Mouse (Mus musculus) lung, postnatal 0 days (tissue): Measurements from ENCODE around the gene Serpina9. TPM values are rescaled to one million over a fixed set of nuclear protein-coding genes. Genes with fewer than 3 reads are reported as not detected.
"Not testable (repeated sequence)": the region's sequence is repeated elsewhere in the genome, so short reads cannot be mapped to it uniquely, and the experiment has no call there.

ENCODE experiments used
- ATAC-seq: fragments of 200-750 bp; cut with Nextera tagmentation; 2 replicates; pipeline ENCODE4 v1.8.0; 2017; ENCODE audit warnings: moderate library complexity
- DNase-seq: peaks from one replicate; pipeline ENCODE4 v3.0.0-alpha.2; 2016; ENCODE audit warnings: low spot score
- H3K27ac ChIP-seq: fragments of 300-500 bp; sonication (generic); 2 replicates; pipeline ENCODE4 v1.5.1; 2014; ENCODE audit warnings: antibody characterized with exemption, mild to moderate bottlenecking, low read length, mixed read lengths
- H3K27me3 ChIP-seq: fragments of 300-500 bp; sonication (generic); replicated peaks from 2 replicates; pipeline ENCODE4 v1.6.1; 2014; ENCODE audit warnings: low read length, mixed read lengths; ENCODE audit not compliant: insufficient read depth
- H3K36me3 ChIP-seq: fragments of 300-500 bp; sonication (generic); 2 replicates; pipeline ENCODE4 v1.6.1; 2014; ENCODE audit warnings: low read length, mixed read lengths; ENCODE audit not compliant: insufficient read depth
- H3K4me1 ChIP-seq: fragments of 300-500 bp; sonication (generic); 2 replicates; pipeline ENCODE4 v1.6.1; 2014; ENCODE audit warnings: antibody characterized with exemption, low read depth, low read length, mixed read lengths; ENCODE audit not compliant: insufficient read depth
- H3K4me2 ChIP-seq: fragments of 300-500 bp; sonication (generic); replicated peaks from 2 replicates; pipeline ENCODE4 v1.6.1; 2014; ENCODE audit warnings: low read depth, mild to moderate bottlenecking, low read length, moderate library complexity, mixed read lengths
- H3K4me3 ChIP-seq: fragments of 300-500 bp; sonication (generic); 2 replicates; pipeline ENCODE4 v1.5.1; 2014; ENCODE audit warnings: low read depth, low read length
- H3K9ac ChIP-seq: fragments of 300-500 bp; sonication (generic); replicated peaks from 2 replicates; pipeline ENCODE4 v1.6.1; 2014; ENCODE audit warnings: low read depth, mild to moderate bottlenecking
- H3K9me3 ChIP-seq: fragments of 300-500 bp; sonication (generic); 2 replicates; pipeline ENCODE4 v1.6.1; 2016; ENCODE audit warnings: low read length, mixed read lengths
- CTCF ChIP-seq: IDR thresholded peaks from 2 replicates; pipeline ENCODE4 v1.5.1; 2016; ENCODE audit warnings: antibody characterized with exemption, mild to moderate bottlenecking
- EP300 ChIP-seq: IDR thresholded peaks from 2 replicates; pipeline ENCODE4 v1.6.1; 2016; ENCODE audit warnings: antibody characterized with exemption, mild to moderate bottlenecking, control low read depth
- WGBS: fragments of 180-500 bp; shearing (Covaris S2); extraction: QIAGEN DNeasy Blood & Tissue Kit; methylation state at CpG from one replicate; pipeline ENCODE4 v1.1.7; 2014; 5-methylcytosine and 5-hydroxymethylcytosine counted together
- polyA plus RNA-seq: library from polyadenylated mRNA; unstranded; fragments of >200 nt; fragmentation: Nextera tagmentation; extraction: Ambion mirVana; gene quantifications from 2 replicates; pipeline ENCODE4 v1.2.1, GENCODE M21; 2015

The Serpina9 gene
- polyA plus RNA-seq, 1 experiment from 2014 or later, result 0.32 TPM

DNA sequence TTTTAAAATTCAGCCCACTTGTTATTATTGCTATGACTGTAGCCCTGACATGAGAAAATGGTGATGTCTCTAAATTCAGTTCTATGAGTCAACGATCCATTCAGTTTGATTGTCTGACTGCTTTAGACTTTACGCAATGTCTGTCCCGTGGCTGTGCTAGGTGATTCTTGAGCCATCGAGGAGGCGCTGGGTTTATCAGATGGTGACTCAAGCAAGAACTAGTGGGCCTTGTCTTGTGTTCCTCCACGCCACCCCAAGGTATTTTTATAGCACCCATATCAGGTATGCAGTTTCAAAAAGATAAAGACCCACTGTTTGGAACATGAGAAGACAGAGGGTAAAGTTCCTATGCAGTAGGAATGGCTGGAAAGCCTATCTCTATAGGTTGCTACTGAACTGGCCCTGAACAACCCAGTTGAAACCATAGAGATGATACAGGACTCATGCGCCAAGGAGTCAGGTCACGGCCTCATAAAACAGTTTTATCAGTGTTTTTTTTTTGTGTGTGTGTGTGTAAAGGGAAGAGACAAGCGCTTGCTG is 43.9 kb downstream of the Serpina9 start:
- no peaks in the 10 kb centered on the region for H3K36me3 ChIP-seq
- 84% methylated on average over 9 of the region's 9 CpGs for WGBS
- DNase-seq, result no peak
- ATAC-seq, result no peak
- no peaks in the 10 kb centered on the region for H3K4me1 ChIP-seq
- no peak overlapping the region for H3K4me2 ChIP-seq
- H3K27ac ChIP-seq, result no peak overlapping the region
- TF ChIP-seq CTCF, result no peak
- no peaks in the 10 kb centered on the region for H3K9me3 ChIP-seq
- no peaks in the 10 kb centered on the region for H3K27me3 ChIP-seq
- H3K4me3 ChIP-seq, result no peak overlapping the region
- H3K9ac ChIP-seq, result no peak overlapping the region

DNA sequence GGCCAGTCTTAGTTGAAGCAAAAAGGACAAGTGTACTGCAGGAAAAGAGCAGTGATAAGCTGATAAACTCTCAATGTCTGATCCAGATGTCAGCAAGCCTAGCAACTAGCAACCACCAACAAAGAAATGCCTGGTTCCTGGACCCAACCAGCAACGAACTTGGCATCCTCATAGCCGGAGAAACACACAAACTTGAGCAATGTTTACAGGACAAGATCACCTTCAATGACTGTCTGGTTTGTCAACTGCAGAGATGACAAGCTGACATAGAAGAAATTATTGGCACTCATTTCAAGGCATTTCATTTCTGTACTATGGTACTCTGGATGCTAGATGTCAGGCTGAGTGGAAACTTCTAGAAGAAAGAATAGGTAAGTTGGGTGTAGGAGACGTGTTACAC is 46.8 kb downstream of the Serpina9 start:
- no peaks in the 10 kb centered on the region for H3K36me3 ChIP-seq
- H3K9ac ChIP-seq, result no peak overlapping the region
- 53% methylated on average over 3 of the region's 3 CpGs for WGBS
- no peaks in the 10 kb centered on the region for H3K9me3 ChIP-seq
- no peak overlapping the region for H3K4me3 ChIP-seq
- TF ChIP-seq CTCF (no peak), EP300 (no peak)
- no peak overlapping the region for H3K27ac ChIP-seq
- ATAC-seq (no peak), DNase-seq (no peak)
- no peaks in the 10 kb centered on the region for H3K27me3 ChIP-seq
- H3K4me2 ChIP-seq, result no peak overlapping the region
- H3K4me1 ChIP-seq, result no peaks in the 10 kb centered on the region

DNA sequence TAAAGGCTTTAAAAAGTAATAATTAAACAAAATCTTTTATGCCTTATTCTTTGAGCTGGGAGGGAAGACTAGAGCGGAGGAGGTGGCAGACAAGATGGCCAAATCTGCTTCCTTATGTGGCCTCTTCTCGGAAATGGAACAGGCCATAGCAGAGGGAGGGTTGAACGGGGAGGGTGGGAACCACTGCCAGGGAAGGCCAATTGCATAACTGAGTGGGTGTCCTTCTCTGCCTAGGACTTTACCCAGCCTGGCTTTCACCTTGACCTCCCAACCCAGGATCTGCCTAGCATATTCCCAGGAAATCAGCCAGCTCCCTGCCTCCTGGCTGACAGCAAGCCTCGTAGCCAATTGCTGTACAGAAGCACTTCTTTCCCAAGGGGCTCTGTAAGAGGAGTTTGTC is 50.3 kb downstream of the Serpina9 start:
- TF ChIP-seq EP300, result no peak
- TF ChIP-seq CTCF, result no peak
- no peak for DNase-seq
- ATAC-seq, result no peak

DNA sequence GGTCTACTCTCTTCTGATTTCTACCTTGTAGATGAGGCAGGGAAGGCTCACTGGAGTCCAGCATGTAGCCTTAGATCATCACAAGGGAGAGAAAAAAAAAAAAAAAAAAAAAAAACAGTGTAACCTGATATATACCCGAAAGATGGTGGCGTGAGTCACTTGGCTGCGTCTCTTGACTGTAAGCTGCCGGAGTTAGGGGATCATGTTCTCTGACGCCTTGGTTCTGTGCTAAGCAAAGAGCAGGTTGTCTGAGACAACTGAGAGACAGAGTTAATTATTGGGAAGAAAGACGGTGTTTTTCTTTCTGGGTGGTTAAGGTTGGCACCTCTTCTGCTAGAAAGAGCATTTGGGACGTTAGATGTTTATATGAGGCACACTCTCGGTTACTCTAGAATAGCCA is 50.7 kb downstream of the Serpina9 start:
- no peak for ATAC-seq
- WGBS, result 57% methylated on average over 8 of the region's 8 CpGs
- H3K9me3 ChIP-seq, result no peaks in the 10 kb centered on the region
- H3K4me2 ChIP-seq, result no peak overlapping the region
- DNase-seq, result no peak
- TF ChIP-seq CTCF, result no peak
- no peak for TF ChIP-seq EP300
- no peaks in the 10 kb centered on the region for H3K4me1 ChIP-seq
- H3K36me3 ChIP-seq, result no peaks in the 10 kb centered on the region
- no peak overlapping the region for H3K9ac ChIP-seq
- no peak overlapping the region for H3K4me3 ChIP-seq
- H3K27me3 ChIP-seq, result no peaks in the 10 kb centered on the region
- H3K27ac ChIP-seq, result no peak overlapping the region

More for the DNA sequence above, 50.3 kb downstream of the Serpina9 start:
- no peak overlapping the region for H3K4me3 ChIP-seq
- no peak overlapping the region for H3K9ac ChIP-seq
- no peaks in the 10 kb centered on the region for H3K36me3 ChIP-seq
- no peaks in the 10 kb centered on the region for H3K9me3 ChIP-seq
- H3K4me1 ChIP-seq, result no peaks in the 10 kb centered on the region
- WGBS, result 73% methylated on average over 4 of the region's 4 CpGs
- no peak overlapping the region for H3K27ac ChIP-seq
- no peaks in the 10 kb centered on the region for H3K27me3 ChIP-seq
- H3K4me2 ChIP-seq, result no peak overlapping the region

DNA sequence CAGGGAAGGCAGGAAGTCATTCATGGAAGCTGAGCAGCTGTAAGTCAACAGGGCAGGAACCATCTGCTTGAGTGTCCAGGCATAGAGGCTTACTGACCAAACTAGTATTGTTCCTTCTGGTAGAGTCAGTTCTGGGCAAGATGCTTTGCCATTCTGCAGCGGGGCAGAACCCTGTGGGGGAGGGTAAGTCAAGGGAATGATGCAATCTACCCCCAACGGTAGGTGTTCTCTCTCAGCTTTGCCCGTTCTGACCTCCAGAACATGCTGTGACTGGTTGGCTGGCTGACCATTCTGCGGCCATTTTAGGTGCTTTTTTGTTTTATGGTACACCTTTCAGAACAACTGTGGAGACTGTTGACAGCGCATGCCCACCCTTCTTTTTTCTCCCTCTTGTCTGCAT is 51.2 kb downstream of the Serpina9 start:
- Histone ChIP-seq H3K4me2 (no peak overlapping the region), H3K9ac (no peak overlapping the region), H3K36me3 (no peaks in the 10 kb centered on the region), H3K27ac (no peak overlapping the region), H3K4me3 (no peak overlapping the region), H3K27me3 (no peaks in the 10 kb centered on the region), H3K4me1 (no peaks in the 10 kb centered on the region), H3K9me3 (no peaks in the 10 kb centered on the region)
- WGBS, result 88% methylated on average over 5 of the region's 5 CpGs
- ATAC-seq (no peak), DNase-seq (no peak)
- TF ChIP-seq EP300 (no peak), CTCF (no peak)

DNA sequence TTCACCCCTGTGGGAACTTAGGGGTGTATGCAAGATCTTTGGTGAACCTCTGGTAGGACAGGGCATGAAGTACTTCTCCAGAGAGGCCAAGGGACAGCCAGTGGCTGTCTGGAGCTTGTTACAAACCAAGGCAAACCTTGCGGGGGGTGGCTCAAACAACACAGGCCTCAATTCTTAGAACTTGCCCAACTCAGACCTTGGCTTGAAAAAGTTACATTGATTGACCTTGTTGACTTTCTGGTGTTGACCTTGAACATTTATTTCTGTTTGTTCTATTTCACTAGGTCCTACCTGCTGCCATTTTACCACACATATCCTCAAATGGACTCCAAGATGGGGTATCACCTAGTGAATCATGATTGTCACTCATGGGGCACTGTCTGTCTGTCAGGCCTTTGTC is 51.8 kb downstream of the Serpina9 start:
- TF ChIP-seq EP300 (no peak), CTCF (no peak)
- 83% methylated on average over 1 of the region's 1 CpGs for WGBS
- Histone ChIP-seq H3K4me3 (no peak overlapping the region), H3K9me3 (no peaks in the 10 kb centered on the region), H3K27me3 (no peaks in the 10 kb centered on the region), H3K4me1 (no peaks in the 10 kb centered on the region), H3K36me3 (no peaks in the 10 kb centered on the region), H3K27ac (no peak overlapping the region), H3K9ac (no peak overlapping the region), H3K4me2 (no peak overlapping the region)
- DNase-seq (no peak), ATAC-seq (no peak)

DNA sequence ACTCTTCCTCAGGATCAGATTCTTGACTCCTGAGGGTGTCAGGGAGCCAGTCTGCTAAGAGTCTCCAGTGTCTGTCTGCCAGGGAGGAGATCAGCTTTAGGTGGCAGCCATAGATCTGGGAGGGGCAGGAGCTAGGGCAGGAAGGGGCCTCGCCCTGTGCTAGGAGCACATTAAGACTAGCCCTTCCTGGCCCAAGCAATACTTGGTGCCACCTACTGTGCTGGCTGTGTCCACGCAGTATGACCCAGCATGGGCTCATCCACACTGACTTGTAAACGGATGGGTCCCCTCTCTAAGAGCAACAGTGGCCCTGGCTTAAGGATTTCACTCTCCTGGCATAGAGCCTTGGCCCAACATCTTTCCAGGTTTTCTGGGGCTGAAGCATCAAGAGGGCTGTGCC is 54.8 kb downstream of the Serpina9 start, which contains the start of gene Serpina1e:
TSS of gene Serpina1e (minus strand) at position 178 of the 400 bp plus-strand sequence.
- H3K27me3 ChIP-seq, result no peaks in the 10 kb centered on the region
- H3K4me1 ChIP-seq, result no peaks in the 10 kb centered on the region
- H3K36me3 ChIP-seq, result no peaks in the 10 kb centered on the region
- 63% methylated on average over 3 of the region's 3 CpGs for WGBS
- no peak within 1 kb of the TSS for H3K9ac ChIP-seq
- DNase-seq (no peak), ATAC-seq (no peak)
- no peaks in the 10 kb centered on the region for H3K9me3 ChIP-seq
- H3K4me2 ChIP-seq, result no peak within 1 kb of the TSS
- TF ChIP-seq EP300, result no peak
- H3K4me3 ChIP-seq, result no peak within 1 kb of the TSS
- H3K27ac ChIP-seq, result no peak within 1 kb of the TSS

DNA sequence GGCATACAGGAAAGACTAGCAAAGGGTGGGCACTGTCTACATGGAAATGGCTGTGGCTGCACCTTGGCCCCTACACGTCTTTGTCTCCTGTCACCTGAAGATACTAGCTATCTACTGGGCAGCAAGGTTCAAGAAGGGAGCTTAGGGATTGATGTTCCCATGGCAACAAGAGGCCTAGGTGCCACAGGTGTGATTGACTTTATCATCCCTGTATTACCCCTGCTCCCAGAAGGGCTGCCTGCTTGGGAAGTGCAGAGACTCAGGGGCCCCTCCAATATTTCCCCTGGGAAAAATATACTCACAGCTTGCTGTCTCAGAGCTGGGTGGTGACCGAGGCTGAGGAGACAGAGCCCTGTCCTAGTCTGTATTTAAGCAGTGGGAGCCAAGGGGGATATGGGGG is 57.0 kb downstream of the Serpina9 start:
- not testable (repeated sequence) for H3K27me3 ChIP-seq, H3K4me2 ChIP-seq, H3K27ac ChIP-seq, H3K9ac ChIP-seq, ATAC-seq, H3K4me3 ChIP-seq, H3K36me3 ChIP-seq, H3K9me3 ChIP-seq, DNase-seq, H3K4me1 ChIP-seq
- 90% methylated on average over 1 of the region's 2 CpGs for WGBS

DNA sequence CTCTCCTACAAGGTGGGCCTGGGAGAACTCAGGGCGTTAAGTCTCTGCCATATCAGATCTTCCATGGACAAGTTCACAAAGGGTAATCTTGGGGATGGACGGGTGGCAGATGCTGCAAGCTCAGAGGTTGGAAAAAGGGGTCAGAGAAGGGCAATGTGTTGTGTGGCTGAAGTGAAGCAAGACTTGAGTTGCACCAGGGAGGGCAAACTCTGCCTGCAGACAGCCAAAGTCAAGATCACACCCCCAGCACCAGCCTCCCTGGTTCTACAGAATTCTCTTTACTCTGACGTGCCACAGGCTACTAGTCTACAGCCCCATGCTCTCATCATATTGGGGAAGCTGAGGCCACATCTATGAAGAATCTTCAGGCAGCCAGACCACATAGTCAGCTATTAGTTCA is 60.6 kb downstream of the Serpina9 start:
- 87% methylated on average over 3 of the region's 3 CpGs for WGBS
- not testable (repeated sequence) for DNase-seq, H3K36me3 ChIP-seq

More for the DNA sequence above, 60.6 kb downstream of the Serpina9 start:
- H3K4me2 ChIP-seq, H3K27ac ChIP-seq, H3K9ac ChIP-seq, H3K27me3 ChIP-seq, ATAC-seq, H3K4me3 ChIP-seq, H3K9me3 ChIP-seq, H3K4me1 ChIP-seq: not testable (repeated sequence)
